Mouse (Mus musculus) brain, adult 2 months (tissue): ENCODE measurements around the gene Sh3rf1.

Experiments used
- DNase-seq: peaks from one replicate; pipeline ENCODE4 v3.0.0; 2011; ENCODE audit warnings: low read depth, low spot score

Gene Sh3rf1

GRCm38 (mm10) chr8:61223729-61224379 lies at the start of gene Sh3rf1:
Sh3rf1 (plus strand) TSS chr8:61223872.
- peak; percentile 82 for DNase-seq

- no peak for DNase-seq
Observed at GRCm38 (mm10) chr8:61173921-61174492, 49.7 kb upstream of the Sh3rf1 start.

GRCm38 (mm10) chr8:61175876-61176275 lies 47.8 kb upstream of the Sh3rf1 start:
- DNase-seq = no peak

- DNase-seq = no peak
Observed at GRCm38 (mm10) chr8:61177680-61178593, 45.7 kb upstream of the Sh3rf1 start.

- peak; percentile 6 for DNase-seq
Observed at GRCm38 (mm10) chr8:61178594-61179140, 45.0 kb upstream of the Sh3rf1 start.

GRCm38 (mm10) chr8:61181592-61181991 lies 42.1 kb upstream of the Sh3rf1 start:
- DNase-seq = no peak

- DNase-seq = peak; percentile 25
Observed at GRCm38 (mm10) chr8:61182020-61182419, 41.7 kb upstream of the Sh3rf1 start.

GRCm38 (mm10) chr8:61185274-61186198 lies 38.1 kb upstream of the Sh3rf1 start:
- no peak for DNase-seq

- DNase-seq = no peak
Observed at GRCm38 (mm10) chr8:61194306-61194925, 29.3 kb upstream of the Sh3rf1 start.

- DNase-seq = no peak
Observed at GRCm38 (mm10) chr8:61200254-61200887, 23.3 kb upstream of the Sh3rf1 start.

GRCm38 (mm10) chr8:61203035-61203826 lies 20.4 kb upstream of the Sh3rf1 start:
- DNase-seq = no peak

GRCm38 (mm10) chr8:61206876-61207275 lies 16.8 kb upstream of the Sh3rf1 start:
- DNase-seq = no peak

- DNase-seq = no peak
Observed at GRCm38 (mm10) chr8:61207636-61208035, 16.0 kb upstream of the Sh3rf1 start.

GRCm38 (mm10) chr8:61208719-61209118 lies 15.0 kb upstream of the Sh3rf1 start:
- DNase-seq = no peak

GRCm38 (mm10) chr8:61210836-61211235 lies 12.8 kb upstream of the Sh3rf1 start:
- DNase-seq = peak; percentile 80

- DNase-seq = peak; percentile 31
Observed at GRCm38 (mm10) chr8:61215081-61215819, 8.4 kb upstream of the Sh3rf1 start.

- DNase-seq = no peak
Observed at GRCm38 (mm10) chr8:61217017-61217416, 6.7 kb upstream of the Sh3rf1 start.

- peak; percentile 87 for DNase-seq
Observed at GRCm38 (mm10) chr8:61217426-61217825, 6.2 kb upstream of the Sh3rf1 start.

- DNase-seq = no peak
Observed at GRCm38 (mm10) chr8:61218439-61218838, 5.2 kb upstream of the Sh3rf1 start.
